Mouse (Mus musculus): ENCODE results near the gene Fam84b. TPM values are rescaled to one million over a fixed set of nuclear protein-coding genes. Genes with fewer than 3 reads are reported as not detected.

Gene Fam84b
- polyA plus RNA-seq, 1 experiment from 2014 or later: 71.9 TPM

DNA sequence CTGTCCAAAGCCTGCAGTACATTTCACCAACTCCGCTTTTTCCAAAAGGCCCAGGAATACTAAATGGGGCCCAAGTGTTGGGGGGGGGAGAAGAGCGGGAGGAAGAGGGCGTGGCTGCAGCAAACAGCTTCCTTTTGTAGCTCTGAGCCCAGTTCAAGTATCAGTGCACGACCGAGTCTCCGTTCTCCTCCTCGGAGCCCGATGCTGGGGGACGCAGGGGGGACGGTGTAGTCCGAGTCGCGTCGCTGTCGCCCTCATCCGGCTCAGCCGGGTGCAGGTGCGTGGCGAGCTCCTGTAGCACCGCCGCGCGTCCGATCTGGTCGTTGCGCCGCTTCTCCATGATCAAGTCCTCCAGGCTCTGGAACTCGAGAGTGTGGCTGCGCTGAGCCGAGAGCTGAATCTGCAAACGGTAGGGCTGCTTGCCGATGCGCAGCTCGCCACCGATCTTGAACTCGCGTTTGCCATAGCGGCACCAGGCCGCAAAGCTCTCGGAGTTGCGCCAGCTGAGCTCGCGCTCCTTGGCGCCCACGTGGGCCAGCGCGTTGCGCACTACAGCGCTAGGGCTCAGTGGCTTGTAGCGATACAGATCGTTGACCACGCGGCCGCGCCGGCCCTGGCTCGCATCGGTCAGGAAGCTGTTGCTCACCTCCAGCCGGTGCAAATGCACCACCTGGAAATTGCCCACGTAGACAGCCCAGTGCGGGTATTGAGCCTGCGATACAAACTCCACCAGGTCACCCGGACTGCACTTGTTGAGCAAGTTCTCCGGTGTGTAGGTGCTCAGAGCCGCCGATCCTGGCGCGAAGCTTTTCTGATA, 30.6 kb downstream of the Fam84b start:
- ATAC-seq: peak; percentile 26
- Histone ChIP-seq H3K4me2 (replicated peaks; ENCODE audit: low read depth) (peak overlapping the region; percentile 89), H3K27ac (ENCODE audit: low read depth, low read length) (peak overlapping the region; percentile 99), H3K4me3 (ENCODE audit: low read depth, low read length) (peak overlapping the region; percentile 84), H3K36me3 (ENCODE audit: control insufficient read depth, insufficient read depth) (peaks cover 4% of the 10 kb centered on the region; the same call in 1 of the 2 replicates), H3K4me1 (replicated peaks; ENCODE audit: control insufficient read depth, insufficient read depth, low read length) (no peaks in the 10 kb centered on the region), H3K9ac (ENCODE audit: low read depth, low read length) (peak overlapping the region; percentile 94), H3K9me3 (ENCODE audit: control insufficient read depth) (no peaks in the 10 kb centered on the region), H3K27me3 (replicated peaks; ENCODE audit: control insufficient read depth, insufficient read depth, low read length) (no peaks in the 10 kb centered on the region)
- WGBS: under 1% methylated on average over 65 of the region's 68 CpGs
- TF ChIP-seq CTCF (IDR thresholded peaks at IDR 0.05; ENCODE audit: low read depth): peak; percentile 66

- no peaks in the 10 kb centered on the region for H3K9me3 ChIP-seq (ENCODE audit: control insufficient read depth)
- H3K9ac ChIP-seq (ENCODE audit: low read depth, low read length): peak overlapping the region; percentile 94
- peak overlapping the region; percentile 84 for H3K4me3 ChIP-seq (ENCODE audit: low read depth, low read length)
- WGBS: 6% methylated on average over 10 of the region's 10 CpGs
- H3K27ac ChIP-seq (ENCODE audit: low read depth, low read length): peak overlapping the region; percentile 99; the same call in 1 of the 2 replicates
- H3K36me3 ChIP-seq (ENCODE audit: control insufficient read depth, insufficient read depth): peaks cover 4% of the 10 kb centered on the region; the same call in 1 of the 2 replicates
- TF ChIP-seq CTCF (IDR thresholded peaks at IDR 0.05; ENCODE audit: low read depth): no peak
- H3K4me1 ChIP-seq (replicated peaks; ENCODE audit: control insufficient read depth, insufficient read depth, low read length): no peaks in the 10 kb centered on the region
- no peaks in the 10 kb centered on the region for H3K27me3 ChIP-seq (replicated peaks; ENCODE audit: control insufficient read depth, insufficient read depth, low read length)
- peak; percentile 29; the same call in 1 of the 2 replicates for ATAC-seq
- H3K4me2 ChIP-seq (replicated peaks; ENCODE audit: low read depth): peak overlapping the region; percentile 89
These were observed 31.3 kb downstream of the Fam84b start for GRCm38 (mm10) chr15:60822101-60822802.

- no peak overlapping the region for H3K9ac ChIP-seq (ENCODE audit: low read depth, low read length)
- H3K4me2 ChIP-seq (replicated peaks; ENCODE audit: low read depth): no peak overlapping the region
- H3K27me3 ChIP-seq (replicated peaks; ENCODE audit: control insufficient read depth, insufficient read depth, low read length): no peaks in the 10 kb centered on the region
- no peaks in the 10 kb centered on the region for H3K4me1 ChIP-seq (replicated peaks; ENCODE audit: control insufficient read depth, insufficient read depth, low read length)
- H3K9me3 ChIP-seq (ENCODE audit: control insufficient read depth): no peaks in the 10 kb centered on the region
- H3K36me3 ChIP-seq (ENCODE audit: control insufficient read depth, insufficient read depth): peaks cover 4% of the 10 kb centered on the region; the same call in 1 of the 2 replicates
- WGBS: 85% methylated on average over 1 of the region's 1 CpGs
- TF ChIP-seq CTCF (IDR thresholded peaks at IDR 0.05; ENCODE audit: low read depth): no peak
- no peak overlapping the region for H3K4me3 ChIP-seq (ENCODE audit: low read depth, low read length)
- no peak overlapping the region for H3K27ac ChIP-seq (ENCODE audit: low read depth, low read length)
- ATAC-seq: no peak
These were observed 35.1 kb downstream of the Fam84b start for GRCm38 (mm10) chr15:60818500-60818899.

DNA sequence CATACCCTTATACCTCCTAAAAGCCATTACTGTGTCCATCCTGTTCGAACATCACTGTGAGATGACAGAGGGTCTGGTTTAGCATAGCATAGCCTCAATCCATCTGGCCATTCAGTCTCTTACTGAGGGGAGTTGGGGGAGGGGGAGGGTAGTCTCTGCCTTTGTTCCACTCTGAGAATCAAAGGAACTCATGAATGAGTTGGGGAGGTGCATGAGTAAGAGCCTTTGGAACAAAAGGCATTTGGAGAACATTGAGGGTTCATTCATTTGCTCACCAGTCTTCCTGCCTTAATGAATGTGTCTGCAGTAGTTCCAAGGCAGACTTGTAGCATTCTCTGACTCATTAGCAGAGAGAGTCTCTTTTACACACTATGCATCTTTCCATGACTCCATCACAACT, 37.1 kb downstream of the Fam84b start:
- no peak overlapping the region for H3K9ac ChIP-seq (ENCODE audit: low read depth, low read length)
- no peaks in the 10 kb centered on the region for H3K9me3 ChIP-seq (ENCODE audit: control insufficient read depth)
- H3K4me1 ChIP-seq (replicated peaks; ENCODE audit: control insufficient read depth, insufficient read depth, low read length): no peaks in the 10 kb centered on the region
- 0 out of 2 replicates have a peak, but pooled peaks have one; percentile 8 for ATAC-seq
- H3K4me2 ChIP-seq (replicated peaks; ENCODE audit: low read depth): no peak overlapping the region
- 74% methylated on average over 1 of the region's 1 CpGs for WGBS
- H3K4me3 ChIP-seq (ENCODE audit: low read depth, low read length): no peak overlapping the region
- no peak for TF ChIP-seq CTCF (IDR thresholded peaks at IDR 0.05; ENCODE audit: low read depth)
- H3K36me3 ChIP-seq (ENCODE audit: control insufficient read depth, insufficient read depth): peaks cover 4% of the 10 kb centered on the region; the same call in 1 of the 2 replicates
- H3K27me3 ChIP-seq (replicated peaks; ENCODE audit: control insufficient read depth, insufficient read depth, low read length): no peaks in the 10 kb centered on the region
- no peak overlapping the region for H3K27ac ChIP-seq (ENCODE audit: low read depth, low read length)

DNA sequence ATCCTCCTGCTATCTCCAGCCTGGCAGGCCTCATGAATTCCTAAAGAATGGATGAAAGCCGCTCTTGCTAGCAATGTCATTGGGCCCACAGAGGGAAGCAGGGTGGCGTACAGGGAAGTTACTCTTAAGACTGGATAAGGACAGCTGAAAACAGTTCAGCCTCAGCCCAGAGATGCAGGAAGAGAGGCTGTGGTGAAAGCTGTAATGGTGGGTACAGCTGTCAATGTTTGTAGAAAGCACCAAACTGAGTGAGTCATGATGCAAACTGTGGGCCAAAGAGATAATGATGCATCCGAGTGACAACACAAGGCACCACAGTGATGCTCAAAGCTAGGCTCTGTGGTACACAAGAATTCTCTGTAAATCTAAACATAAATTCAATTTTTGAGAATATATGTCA, 39.0 kb downstream of the Fam84b start:
- 81% methylated on average over 3 of the region's 3 CpGs for WGBS
- Histone ChIP-seq H3K36me3 (ENCODE audit: control insufficient read depth, insufficient read depth) (peaks cover 4% of the 10 kb centered on the region; the same call in 1 of the 2 replicates), H3K27me3 (replicated peaks; ENCODE audit: control insufficient read depth, insufficient read depth, low read length) (no peaks in the 10 kb centered on the region), H3K9me3 (ENCODE audit: control insufficient read depth) (no peaks in the 10 kb centered on the region), H3K4me3 (ENCODE audit: low read depth, low read length) (no peak overlapping the region), H3K27ac (ENCODE audit: low read depth, low read length) (no peak overlapping the region), H3K4me1 (replicated peaks; ENCODE audit: control insufficient read depth, insufficient read depth, low read length) (no peaks in the 10 kb centered on the region), H3K9ac (ENCODE audit: low read depth, low read length) (no peak overlapping the region), H3K4me2 (replicated peaks; ENCODE audit: low read depth) (no peak overlapping the region)
- TF ChIP-seq CTCF (IDR thresholded peaks at IDR 0.05; ENCODE audit: low read depth): no peak
- ATAC-seq: no peak

- Histone ChIP-seq H3K36me3 (ENCODE audit: control insufficient read depth, insufficient read depth) (no peaks in the 10 kb centered on the region), H3K27ac (ENCODE audit: low read depth, low read length) (no peak overlapping the region), H3K4me1 (replicated peaks; ENCODE audit: control insufficient read depth, insufficient read depth, low read length) (no peaks in the 10 kb centered on the region), H3K9me3 (ENCODE audit: control insufficient read depth) (no peaks in the 10 kb centered on the region), H3K27me3 (replicated peaks; ENCODE audit: control insufficient read depth, insufficient read depth, low read length) (no peaks in the 10 kb centered on the region), H3K4me2 (replicated peaks; ENCODE audit: low read depth) (no peak overlapping the region), H3K9ac (ENCODE audit: low read depth, low read length) (no peak overlapping the region), H3K4me3 (ENCODE audit: low read depth, low read length) (no peak overlapping the region)
- no peak for TF ChIP-seq CTCF (IDR thresholded peaks at IDR 0.05; ENCODE audit: low read depth)
- ATAC-seq: no peak
These were observed 60.4 kb downstream of the Fam84b start for GRCm38 (mm10) chr15:60793041-60793673.

Measured in intestine, postnatal 0 days (tissue).